Mouse (Mus musculus) neural tube, embryonic 15.5 days (tissue): ENCODE measurements around the gene Pomgnt1. TPM values are rescaled to one million over a fixed set of nuclear protein-coding genes. Genes with fewer than 3 reads are reported as not detected.

Experiments used
- ATAC-seq: fragments of 200-750 bp; cut with Nextera tagmentation; 2 replicates; pipeline ENCODE4 v1.8.0; 2017; ENCODE audit warnings: mild to moderate bottlenecking, moderate TSS enrichment, moderate library complexity; ENCODE audit not compliant: low FRiP score
- H3K27ac ChIP-seq: fragments of 300-500 bp; sonication (generic); replicated peaks from 2 replicates; pipeline ENCODE4 v1.5.1; 2015; ENCODE audit warnings: mild to moderate bottlenecking, inconsistent platforms
- H3K27me3 ChIP-seq: fragments of 300-500 bp; sonication (generic); replicated peaks from 2 replicates; pipeline ENCODE4 v1.6.1; 2015; ENCODE audit warnings: inconsistent platforms
- H3K36me3 ChIP-seq: fragments of 300-500 bp; sonication (generic); 2 replicates; pipeline ENCODE4 v1.6.1; 2015; ENCODE audit warnings: inconsistent platforms
- H3K4me1 ChIP-seq: fragments of 300-500 bp; sonication (generic); 2 replicates; pipeline ENCODE4 v1.6.1; 2015; ENCODE audit warnings: inconsistent platforms
- H3K4me2 ChIP-seq: fragments of 300-500 bp; sonication (generic); 2 replicates; pipeline ENCODE4 v1.6.1; 2015; ENCODE audit warnings: inconsistent platforms, mild to moderate bottlenecking, moderate library complexity
- H3K4me3 ChIP-seq: fragments of 300-500 bp; sonication (generic); replicated peaks from 2 replicates; pipeline ENCODE4 v1.5.1; 2015; ENCODE audit warnings: mild to moderate bottlenecking, inconsistent platforms
- H3K9ac ChIP-seq: fragments of 300-500 bp; sonication (generic); replicated peaks from 2 replicates; pipeline ENCODE4 v1.6.1; 2015; ENCODE audit warnings: mild to moderate bottlenecking, inconsistent platforms
- H3K9me3 ChIP-seq: fragments of 300-500 bp; sonication (generic); replicated peaks from 2 replicates; pipeline ENCODE4 v1.6.1; 2016; ENCODE audit warnings: inconsistent platforms
- WGBS: fragments of 180-500 bp; shearing (Covaris S2); methylation state at CpG from one replicate; pipeline ENCODE4 v1.1.7; 2015; ENCODE audit warnings: mixed read lengths; 5-methylcytosine and 5-hydroxymethylcytosine counted together
- polyA plus RNA-seq: library from polyadenylated mRNA; unstranded; fragments of >200 nt; fragmentation: Nextera tagmentation; extraction: Ambion mirVana; gene quantifications from 2 replicates; pipeline ENCODE4 v1.2.1, GENCODE M21; 2015

Gene Pomgnt1
- polyA plus RNA-seq, 1 experiment from 2014 or later: 66.9 TPM

DNA sequence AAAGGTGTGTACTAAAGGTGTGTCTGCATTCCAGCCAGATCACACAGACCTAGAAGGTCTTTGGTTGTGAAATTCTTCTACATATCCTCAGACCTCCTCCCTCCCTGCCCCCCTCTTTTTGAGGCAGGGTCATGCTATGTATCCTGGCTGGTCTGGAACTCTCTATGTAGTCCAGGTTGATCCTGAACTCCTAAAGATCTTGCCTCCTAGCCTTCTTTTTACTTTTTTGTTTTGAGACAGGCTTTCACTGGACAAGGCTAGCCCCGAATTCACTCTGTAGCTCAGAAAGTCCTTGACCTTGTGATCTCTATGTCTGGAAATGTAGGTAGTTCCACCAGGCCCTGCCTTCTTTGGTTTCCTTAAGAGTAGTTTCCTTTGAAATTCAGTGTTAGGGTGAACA, 85.3 kb downstream of the Pomgnt1 start:
- no peaks in the 10 kb centered on the region for H3K4me1 ChIP-seq
- no peak overlapping the region for H3K9ac ChIP-seq
- 82% methylated on average over 1 of the region's 1 CpGs for WGBS
- no peak overlapping the region for H3K4me2 ChIP-seq
- no peak for ATAC-seq
- no peak overlapping the region for H3K27ac ChIP-seq
- no peaks in the 10 kb centered on the region for H3K27me3 ChIP-seq
- H3K9me3 ChIP-seq: no peaks in the 10 kb centered on the region
- H3K4me3 ChIP-seq: no peak overlapping the region
- H3K36me3 ChIP-seq: no peaks in the 10 kb centered on the region

Other genes with a start within 250 kb of the Pomgnt1 start
- 0.12 and 0.19 TPM in 2 replicates for gene Kncn, start 239.4 kb upstream of the Pomgnt1 start, polyA plus RNA-seq
- 1.2 and 1.3 TPM in 2 replicates for gene 6430628N08Rik, start 233.2 kb upstream of the Pomgnt1 start, polyA plus RNA-seq
- 1.2 and 2.1 TPM in 2 replicates for gene Dmbx1, start 183.9 kb upstream of the Pomgnt1 start, polyA plus RNA-seq
- gene Faah, start 105.9 kb upstream of the Pomgnt1 start, polyA plus RNA-seq: 18.9 and 22.8 TPM in 2 replicates
- gene Nsun4, start 70.0 kb upstream of the Pomgnt1 start, polyA plus RNA-seq: 13.1 and 13.5 TPM in 2 replicates
- gene Uqcrh, start 48.8 kb upstream of the Pomgnt1 start, polyA plus RNA-seq: 499 and 535 TPM in 2 replicates
- gene Lrrc41, start 48.6 kb upstream of the Pomgnt1 start, polyA plus RNA-seq: 70.9 and 73.3 TPM in 2 replicates
- 5.6 and 11.5 TPM in 2 replicates for gene Rad54l, start 150 bp upstream of the Pomgnt1 start, polyA plus RNA-seq
- 2.6 and 2.7 TPM in 2 replicates for gene Lurap1, start 27.5 kb downstream of the Pomgnt1 start, polyA plus RNA-seq
- gene Tspan1, start 43.8 kb downstream of the Pomgnt1 start, polyA plus RNA-seq: 0.27 and 5.8 TPM in 2 replicates
- not detected in 2 replicates for gene 1700042G07Rik, start 49.5 kb downstream of the Pomgnt1 start, polyA plus RNA-seq
- not detected in 2 replicates for gene Gm49337, start 49.5 kb downstream of the Pomgnt1 start, polyA plus RNA-seq
- 43.1 and 52.6 TPM in 2 replicates for gene Pik3r3, start 97.8 kb downstream of the Pomgnt1 start, polyA plus RNA-seq